Mouse (Mus musculus): ENCODE data around the gene Tspan18.

DNA sequence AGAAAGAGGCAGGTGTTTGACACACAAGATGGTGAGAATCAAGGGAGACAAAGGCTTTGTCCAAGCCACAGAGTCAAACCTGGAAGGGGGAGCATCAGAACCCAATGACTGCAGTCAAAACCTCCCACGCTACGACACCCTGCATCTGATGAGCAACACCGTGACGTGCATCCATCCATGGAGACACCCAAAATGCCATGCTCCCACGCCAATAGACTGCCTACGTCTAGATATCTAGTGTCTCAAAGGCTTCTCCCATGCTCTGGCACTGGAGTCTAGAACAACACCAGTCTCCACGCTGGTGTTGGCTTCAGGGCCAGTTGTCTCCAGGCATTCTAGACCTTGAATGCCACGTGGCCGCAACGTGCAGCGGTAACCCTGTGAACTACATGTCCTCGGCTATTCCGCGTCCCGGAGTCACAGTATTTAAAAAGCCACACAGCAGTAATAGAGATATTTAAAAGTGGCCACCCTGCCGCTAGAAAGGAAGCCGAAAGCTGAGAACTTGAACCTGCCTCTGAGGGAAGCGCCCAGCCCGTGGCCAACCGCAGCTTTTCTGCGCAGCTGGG, 15.4 kb downstream of the Tspan18 start:
- TF ChIP-seq CTCF (IDR thresholded peaks at IDR 0.05; ENCODE audit: borderline replicate concordance, extremely low read depth, insufficient read depth, insufficient read length) = no peak
- TF ChIP-seq POLR2A (IDR thresholded peaks at IDR 0.05; ENCODE audit: borderline replicate concordance, extremely low read depth, insufficient read depth, insufficient read length, poor library complexity, severe bottlenecking) = no peak

Measured in brain, embryonic 14.5 days (tissue).